Mouse (Mus musculus) frontal cortex, postnatal 10 days (tissue): ENCODE results near the gene Zfp775.
A peak's percentile ranks its signal among the peaks of the same experiment; 100 is the strongest.

Experiments
- DNase-seq, 2 experiments: peaks; one replicate each; pipeline ENCODE4 v3.0.0; 2022; ENCODE audit warnings: low spot score in 2 of 2, mixed read lengths in 1 of 2

Gene Zfp775

GRCm38 (mm10) chr6:48601271-48602079, at the start of gene Zfp775:
Gene Zfp775 (plus strand): TSS chr6:48602063.
- peak; percentile 94 to 95 for DNase-seq

GRCm38 (mm10) chr6:48552918-48553317, 48.9 kb upstream of the Zfp775 start:
- no peak for DNase-seq

GRCm38 (mm10) chr6:48553819-48554218, 48.0 kb upstream of the Zfp775 start:
- DNase-seq, result no peak

- peak; percentile 94 to 96 for DNase-seq
Measured at GRCm38 (mm10) chr6:48554280-48555103, 47.4 kb upstream of the Zfp775 start, which contains the start of gene Lrrc61. Gene Lrrc61 (plus strand): TSS chr6:48554796.

- DNase-seq, result peak; percentile 52 to 61
Measured at GRCm38 (mm10) chr6:48555104-48555890, 46.6 kb upstream of the Zfp775 start.

GRCm38 (mm10) chr6:48555956-48556355, 45.9 kb upstream of the Zfp775 start:
- no peak for DNase-seq

- DNase-seq, result no peak
Measured at GRCm38 (mm10) chr6:48565693-48566310, 36.1 kb upstream of the Zfp775 start.

- DNase-seq, result no peak
Measured at GRCm38 (mm10) chr6:48566312-48566711, 35.6 kb upstream of the Zfp775 start.

GRCm38 (mm10) chr6:48568036-48568984, 33.6 kb upstream of the Zfp775 start:
- no peak for DNase-seq

GRCm38 (mm10) chr6:48569065-48569807, 32.6 kb upstream of the Zfp775 start:
- no peak for DNase-seq

- no peak for DNase-seq
Measured at GRCm38 (mm10) chr6:48572014-48572413, 29.8 kb upstream of the Zfp775 start.

GRCm38 (mm10) chr6:48572572-48573061, 29.2 kb upstream of the Zfp775 start, which contains the start of gene Rarres2:
Gene Rarres2 (minus strand): TSS chr6:48572789.
- DNase-seq, result no peak

GRCm38 (mm10) chr6:48573280-48573679, 28.6 kb upstream of the Zfp775 start:
- no peak for DNase-seq

- DNase-seq, result no peak
Measured at GRCm38 (mm10) chr6:48573981-48574380, 27.9 kb upstream of the Zfp775 start.

GRCm38 (mm10) chr6:48578736-48579135, 23.1 kb upstream of the Zfp775 start:
- DNase-seq, result no peak

- no peak for DNase-seq
Measured at GRCm38 (mm10) chr6:48579215-48579648, 22.6 kb upstream of the Zfp775 start.

GRCm38 (mm10) chr6:48581257-48581656, 20.6 kb upstream of the Zfp775 start:
- DNase-seq, result no peak

- no peak for DNase-seq
Measured at GRCm38 (mm10) chr6:48582037-48582436, 19.8 kb upstream of the Zfp775 start.

- DNase-seq, result no peak
Measured at GRCm38 (mm10) chr6:48589194-48589750, 12.6 kb upstream of the Zfp775 start, which contains the start of gene Gm45021. Gene Gm45021 (plus strand): TSS chr6:48589610.
